Mouse (Mus musculus) CH12.LX (cell line): ENCODE measurements around the gene Gin1. TPM values are rescaled to one million over a fixed set of nuclear protein-coding genes. Genes with fewer than 3 reads are reported as not detected.

ENCODE experiments used
- DNase-seq: peaks from one replicate; pipeline ENCODE4 v3.0.0-alpha.2; 2013; ENCODE audit errors: extremely low read depth
- H3K27ac ChIP-seq: 2 replicates; pipeline ENCODE4 v1.5.1; 2012; ENCODE audit warnings: low read depth, mild to moderate bottlenecking, control low read depth, moderate library complexity; ENCODE audit not compliant: insufficient read depth
- H3K27me3 ChIP-seq: replicated peaks from 2 replicates; pipeline ENCODE3; 2012; ENCODE audit warnings: inconsistent platforms
- H3K36me3 ChIP-seq, 2 experiments: replicated peaks in 1 of 2; 2 replicates each; pipeline versions ENCODE3 to v1.6.1; 2012; ENCODE audit warnings: inconsistent platforms in 1 of 2, low read length in 1 of 2, mild to moderate bottlenecking in 1 of 2, mixed read lengths in 1 of 2, moderate library complexity in 1 of 2; ENCODE audit not compliant: control insufficient read depth in 1 of 2, insufficient read depth in 1 of 2
- H3K4me1 ChIP-seq, 2 experiments: 2 replicates each; pipeline ENCODE4 v1.6.1; 2012; ENCODE audit warnings: inconsistent platforms in 1 of 2, moderate library complexity in 1 of 2; ENCODE audit not compliant: insufficient read depth in 2 of 2, control insufficient read depth in 1 of 2
- H3K4me2 ChIP-seq: 2 replicates; pipeline ENCODE4 v1.6.1; 2012; ENCODE audit warnings: low read depth, mild to moderate bottlenecking, control low read depth; ENCODE audit not compliant: poor library complexity, insufficient read depth, severe bottlenecking
- H3K4me3 ChIP-seq, 3 experiments: fragments of 150-350 bp in 1 of 3; sonication (generic) in 1 of 3; replicated peaks in 1 of 3; 2 replicates each; pipeline versions ENCODE3 to v1.5.1; 2011 to 2012; ENCODE audit warnings: low read depth in 2 of 3, low read length in 2 of 3, mild to moderate bottlenecking in 2 of 3, moderate library complexity in 2 of 3, control low read depth in 1 of 3, improper control_type of control experiment in 1 of 3, inconsistent platforms in 1 of 3, mixed read lengths in 1 of 3; ENCODE audit not compliant: poor library complexity in 1 of 3
- H3K79me2 ChIP-seq: replicated peaks from 2 replicates; pipeline ENCODE4 v1.6.1; 2012; ENCODE audit warnings: mild to moderate bottlenecking, moderate library complexity; ENCODE audit not compliant: control insufficient read depth, poor library complexity, insufficient read depth, severe bottlenecking; ENCODE audit errors: extremely low read depth
- H3K9ac ChIP-seq: 2 replicates; pipeline ENCODE4 v1.6.1; 2012; ENCODE audit warnings: low read depth, mild to moderate bottlenecking, control low read depth, moderate library complexity; ENCODE audit not compliant: insufficient read depth
- H3K9me3 ChIP-seq: replicated peaks from 2 replicates; pipeline ENCODE3; 2012; ENCODE audit warnings: low read length, inconsistent platforms, mixed read lengths
- BHLHE40 ChIP-seq: IDR thresholded peaks from 2 replicates; pipeline ENCODE4 v1.6.1; 2011; ENCODE audit warnings: mild to moderate bottlenecking, low read depth, low read length, improper control_type of control experiment
- CHD1 ChIP-seq: IDR thresholded peaks from 2 replicates; pipeline ENCODE4 v1.6.1; 2012; ENCODE audit warnings: low read depth, low read length, improper control_type of control experiment, inconsistent platforms
- EP300 ChIP-seq: IDR thresholded peaks from 2 replicates; pipeline ENCODE4 v1.6.1; 2011; ENCODE audit warnings: low read length, improper control_type of control experiment
- GABPA ChIP-seq: IDR thresholded peaks from 2 replicates; pipeline ENCODE4 v1.6.1; 2012; ENCODE audit warnings: low read depth, low read length, improper control_type of control experiment, inconsistent platforms; ENCODE audit not compliant: insufficient replicate concordance
- HCFC1 ChIP-seq: IDR thresholded peaks from 2 replicates; pipeline ENCODE4 v1.6.1; 2012; ENCODE audit warnings: low read depth, mild to moderate bottlenecking, inconsistent platforms, low read length, improper control_type of control experiment
- IRF4 ChIP-seq: IDR thresholded peaks from 2 replicates; pipeline ENCODE4 v1.6.1; 2014; ENCODE audit warnings: low read depth, mild to moderate bottlenecking, inconsistent platforms, low read length, improper control_type of control experiment
- MAZ ChIP-seq: IDR thresholded peaks from 2 replicates; pipeline ENCODE4 v1.6.1; 2012; ENCODE audit warnings: low read depth, mild to moderate bottlenecking, inconsistent platforms, low read length, improper control_type of control experiment, moderate library complexity
- MEF2A ChIP-seq: IDR thresholded peaks from 2 replicates; pipeline ENCODE4 v1.6.1; 2014; ENCODE audit warnings: low read depth, mild to moderate bottlenecking, inconsistent platforms, low read length, improper control_type of control experiment, borderline replicate concordance
- MXI1 ChIP-seq: IDR thresholded peaks from 2 replicates; pipeline ENCODE4 v1.6.1; 2011; ENCODE audit warnings: mild to moderate bottlenecking, low read depth, low read length, improper control_type of control experiment
- NELFE ChIP-seq: IDR thresholded peaks from 2 replicates; pipeline ENCODE4 v1.6.1; 2011; ENCODE audit warnings: low read depth, low read length, improper control_type of control experiment
- PAX5 ChIP-seq: IDR thresholded peaks from 2 replicates; pipeline ENCODE4 v1.6.1; 2012; ENCODE audit warnings: low read length, inconsistent platforms, mixed read lengths
- POLR2A ChIP-seq: IDR thresholded peaks from 2 replicates; pipeline ENCODE4 v1.6.1; 2011; ENCODE audit warnings: low read depth, mild to moderate bottlenecking, improper control_type of control experiment, low read length
- POLR2AphosphoS2 ChIP-seq: IDR thresholded peaks from 2 replicates; pipeline ENCODE4 v1.6.1; 2011; ENCODE audit warnings: low read depth, low read length, improper control_type of control experiment
- SMC3 ChIP-seq: IDR thresholded peaks from 2 replicates; pipeline ENCODE4 v1.6.1; 2011; ENCODE audit warnings: low read depth, low read length, improper control_type of control experiment
- TBP ChIP-seq: conservative IDR thresholded peaks from 2 replicates; pipeline ENCODE4 v1.6.1; 2011; ENCODE audit warnings: low read depth, low read length, improper control_type of control experiment
- USF2 ChIP-seq: conservative IDR thresholded peaks from 2 replicates; pipeline ENCODE4 v1.6.1; 2011; ENCODE audit warnings: low read depth, low read length, improper control_type of control experiment
- ZC3H11A ChIP-seq: IDR thresholded peaks from 2 replicates; pipeline ENCODE4 v1.6.1; 2012; ENCODE audit warnings: low read depth, mild to moderate bottlenecking, inconsistent platforms, low read length, improper control_type of control experiment
- ZMIZ1 ChIP-seq: IDR thresholded peaks from 2 replicates; pipeline ENCODE4 v1.6.1; 2012; ENCODE audit warnings: low read depth, mild to moderate bottlenecking, inconsistent platforms, low read length, improper control_type of control experiment
- ZNF384 ChIP-seq: IDR thresholded peaks from 2 replicates; pipeline ENCODE4 v1.6.1; 2012; ENCODE audit warnings: low read depth, low read length, improper control_type of control experiment, inconsistent platforms
- dilution Hi-C: fragments of 300-500 bp; cut with MboI; formaldehyde crosslinking; loops from 2 replicates; pipeline ENCODE4 v1.14.3; 2020; ENCODE audit warnings: low sequenced_read_pairs; ENCODE audit not compliant: extremely low pct_unique_long_range_greater_than_20kb, extremely low pct_ligation_motif_present
- in situ Hi-C: fragments of 300-500 bp; cut with MboI; formaldehyde crosslinking; loops from 3 replicates; pipeline ENCODE4 v1.14.3; 2019; ENCODE audit warnings: low sequenced_read_pairs, low pct_ligation_motif_present, low pct_unique_long_range_greater_than_20kb, mixed read lengths
- polyA plus RNA-seq: library from polyadenylated mRNA; unstranded; fragments of >175 nt; gene quantifications from 2 replicates; pipeline ENCODE4 v1.2.1, GENCODE M21; 2012; ENCODE audit warnings: low read depth; ENCODE audit not compliant: insufficient read length
- total RNA-seq, 2 experiments: library from RNA; depleted of rRNA; stranded (reverse); fragments of 300-350 nt in 1 of 2; fragments of >200 nt in 1 of 2; gene quantifications; 2 replicates each; pipeline ENCODE4 v1.2.3; 2012 to 2014

The Gin1 gene
- total and polyA plus RNA-seq, 3 experiments, result 5.8 to 16.2 (median 10.4) TPM

GRCm38 (mm10) chr1:97759841-97760240, 10.1 kb upstream of the Gin1 start:
- Histone ChIP-seq H3K9ac (no peak overlapping the region), H3K9me3 (no peaks in the 10 kb centered on the region), H3K4me1 (no peaks in the 10 kb centered on the region), H3K27me3 (no peaks in the 10 kb centered on the region), H3K4me2 (no peak overlapping the region), H3K36me3 (peaks cover 12 to 41% of the 10 kb centered on the region in 2 experiments), H3K79me2 (peaks cover 16% of the 10 kb centered on the region; the same call in 1 of the 2 replicates), H3K4me3 (no peak overlapping the region)
- in situ Hi-C loops, result no loop called here
- no peak for DNase-seq
- dilution Hi-C loops, result no loop called here
- no peak for TF ChIP-seq IRF4
- TF ChIP-seq, all 38 proteins: peak for 0
- H3K27ac ChIP-seq, result no peak overlapping the region

- in situ Hi-C loops, result no loop called here
- H3K4me1 ChIP-seq, result no peaks in the 10 kb centered on the region
- DNase-seq, result no peak
- no peak for TF ChIP-seq MAZ
- no peak for TF ChIP-seq GABPA
- TF ChIP-seq BHLHE40, result no peak
- no peak for TF ChIP-seq MEF2A
- TF ChIP-seq HCFC1, result no peak
- TF ChIP-seq ZC3H11A, result no peak
- TF ChIP-seq ZMIZ1, result no peak
- TF ChIP-seq PAX5, result no peak
- no peak for TF ChIP-seq NELFE
- TF ChIP-seq MXI1, result no peak
- no peak for TF ChIP-seq CHD1
- TF ChIP-seq TBP, result no peak
- TF ChIP-seq POLR2A, result no peak
- TF ChIP-seq POLR2AphosphoS2, result no peak
- no peak for TF ChIP-seq SMC3
- no peak for TF ChIP-seq EP300
- TF ChIP-seq USF2, result no peak
- no peak for TF ChIP-seq ZNF384
- no peak for TF ChIP-seq IRF4
- dilution Hi-C loops, result no loop called here
- no peaks in the 10 kb centered on the region for H3K27me3 ChIP-seq
- no peak overlapping the region for H3K27ac ChIP-seq
- peaks cover 7 to 34% of the 10 kb centered on the region in 2 experiments for H3K36me3 ChIP-seq
- no peak overlapping the region for H3K4me2 ChIP-seq
- H3K4me3 ChIP-seq, result no peak overlapping the region
- no peak overlapping the region for H3K9ac ChIP-seq
- H3K79me2 ChIP-seq, result peaks cover 21% of the 10 kb centered on the region
- H3K9me3 ChIP-seq, result no peaks in the 10 kb centered on the region
Measured at GRCm38 (mm10) chr1:97760598-97760997, 9.4 kb upstream of the Gin1 start.
